In genomic region chr6:72899781-72900681, GRCm38 (mm10) we compare ENCODE assay signal across 8 mouse cellular contexts. TPM values are rescaled to one million over a fixed set of nuclear protein-coding genes. Genes with fewer than 3 reads are reported as not detected.
A peak's percentile ranks its signal among the peaks of the same experiment; 100 is the strongest.
DNase-seq lines count a peak whose midpoint lies in the region; ATAC-seq and TF ChIP-seq lines count a peak whose summit lies in the region.

TSS of gene Kcmf1 (minus strand) at chr6:72899979.

- WGBS in embryonic facial prominence, embryonic 14.5 days, result under 1% methylated on average over 35 of the region's 113 CpGs
- under 1% methylated on average over 60 of the region's 113 CpGs for WGBS in limb, embryonic 15.5 days
- WGBS in midbrain, postnatal 0 days, result under 1% methylated on average over 64 of the region's 113 CpGs

- peak; percentile 80 for ATAC-seq in embryonic facial prominence, embryonic 14.5 days (ENCODE audit: low read depth)
- ATAC-seq in limb, embryonic 15.5 days (ENCODE audit: insufficient number of reproducible peaks, low FRiP score, low TSS enrichment, low read depth), result peak; percentile 76
- peak; percentile 85 for ATAC-seq in midbrain, postnatal 0 days (ENCODE audit: low FRiP score)

- no peaks in the 10 kb centered on the region for H3K36me3 ChIP-seq in embryonic facial prominence, embryonic 14.5 days (ENCODE audit: control insufficient read depth, insufficient read depth, low read length)
- H3K36me3 ChIP-seq in limb, embryonic 15.5 days, result no peaks in the 10 kb centered on the region
- no peaks in the 10 kb centered on the region for H3K36me3 ChIP-seq in midbrain, postnatal 0 days (ENCODE audit: insufficient read depth, low read length)

- TF ChIP-seq CTCF in midbrain, postnatal 0 days (IDR thresholded peaks at IDR 0.05), result no peak

- H3K27ac ChIP-seq in embryonic facial prominence, embryonic 14.5 days (replicated peaks; ENCODE audit: low read depth, low read length), result peak within 1 kb of the TSS; percentile 99
- H3K27ac ChIP-seq in limb, embryonic 15.5 days, result peak within 1 kb of the TSS; percentile 99
- peak within 1 kb of the TSS; percentile 92 for H3K27ac ChIP-seq in midbrain, postnatal 0 days (ENCODE audit: low read depth, low read length)

- H3K4me2 ChIP-seq in embryonic facial prominence, embryonic 14.5 days (ENCODE audit: low read depth, low read length), result peak within 1 kb of the TSS; percentile 75
- peak within 1 kb of the TSS; percentile 69 for H3K4me2 ChIP-seq in limb, embryonic 15.5 days
- H3K4me2 ChIP-seq in midbrain, postnatal 0 days (ENCODE audit: low read depth, low read length, poor library complexity, severe bottlenecking), result peak within 1 kb of the TSS; percentile 71

- peak within 1 kb of the TSS; percentile 99 for H3K9ac ChIP-seq in embryonic facial prominence, embryonic 14.5 days (ENCODE audit: low read depth, low read length)
- peak within 1 kb of the TSS; percentile 99 for H3K9ac ChIP-seq in limb, embryonic 15.5 days
- peak within 1 kb of the TSS; percentile 99 for H3K9ac ChIP-seq in midbrain, postnatal 0 days (replicated peaks; ENCODE audit: low read length, poor library complexity, severe bottlenecking)

- peak; percentile 72 for DNase-seq in 3T3-L1 (ENCODE audit: low read depth, low spot score)
- DNase-seq in adrenal gland, postnatal 4 days (ENCODE audit: low spot score in 2 of 2), result peak; percentile 53 to 63
- DNase-seq in embryonic facial prominence, embryonic 14.5 days (ENCODE audit: low spot score), result peak; percentile 74
- peak; percentile 73 for DNase-seq in heart, adult 8-10 months (ENCODE audit: low spot score)
- peak; percentile 73 to 79 for DNase-seq in kidney, adult 8-10 months
- DNase-seq in midbrain, postnatal 0 days (ENCODE audit: low spot score), result peak; percentile 62
- peak; percentile 57 to 60 for DNase-seq in spleen, postnatal 14 days (ENCODE audit: low spot score in 2 of 2)

- no peaks in the 10 kb centered on the region for H3K9me3 ChIP-seq in embryonic facial prominence, embryonic 14.5 days (ENCODE audit: control insufficient read depth, low read length)
- no peaks in the 10 kb centered on the region for H3K9me3 ChIP-seq in limb, embryonic 15.5 days
- H3K9me3 ChIP-seq in midbrain, postnatal 0 days (ENCODE audit: low read length), result no peaks in the 10 kb centered on the region

- H3K4me1 ChIP-seq in embryonic facial prominence, embryonic 14.5 days (ENCODE audit: control insufficient read depth, insufficient read depth, low read length), result peaks cover 15% of the 10 kb centered on the region
- peaks cover 19% of the 10 kb centered on the region for H3K4me1 ChIP-seq in limb, embryonic 15.5 days
- no peaks in the 10 kb centered on the region for H3K4me1 ChIP-seq in midbrain, postnatal 0 days (ENCODE audit: insufficient read depth, low read length)

- no peaks in the 10 kb centered on the region for H3K27me3 ChIP-seq in embryonic facial prominence, embryonic 14.5 days (replicated peaks; ENCODE audit: control insufficient read depth, insufficient read depth, low read length)
- no peaks in the 10 kb centered on the region for H3K27me3 ChIP-seq in limb, embryonic 15.5 days
- H3K27me3 ChIP-seq in midbrain, postnatal 0 days (ENCODE audit: insufficient read depth, low read length), result no peaks in the 10 kb centered on the region

- H3K4me3 ChIP-seq in embryonic facial prominence, embryonic 14.5 days (ENCODE audit: low read depth, low read length), result peak within 1 kb of the TSS; percentile 99
- peak within 1 kb of the TSS; percentile 94 for H3K4me3 ChIP-seq in limb, embryonic 15.5 days
- peak within 1 kb of the TSS; percentile 90 for H3K4me3 ChIP-seq in midbrain, postnatal 0 days (ENCODE audit: low read depth, low read length)

RNA-seq across cellular contexts. Expression of gene Kcmf1, which starts in this region (rescaled TPM):
- total RNA-seq in adrenal gland, postnatal 4 days (2021), result 10 to 100 TPM; 72.4 to 78.6 TPM
- 45.4 and 47.0 TPM in 2 replicates for polyA plus RNA-seq in embryonic facial prominence, embryonic 14.5 days (2014; fragmentation: Nextera tagmentation; extraction: Ambion mirVana)
- 100 to 1,000 TPM in 1 of 4 experiments, 10 to 100 TPM in 3; 86.4 to 102 (median 90.7) TPM for total RNA-seq in heart, adult 8-10 months (2022)
- polyA plus RNA-seq in limb, embryonic 15.5 days (2015; fragmentation: Nextera tagmentation; extraction: Ambion mirVana), result 34.4 and 38.9 TPM in 2 replicates
- 70.9 and 74.2 TPM in 2 replicates for total RNA-seq in midbrain, postnatal 0 days (2014; rRNA removed)
- polyA plus RNA-seq in midbrain, postnatal 0 days (2015; fragmentation: Nextera tagmentation; extraction: Ambion mirVana), result 45.5 and 52.8 TPM in 2 replicates

Comparison
In these comparisons a context has a peak if more than half of its experiments do, and no peak if none do; other contexts are left out.
1. Peak in every context shown above with its lines: DNase-seq, ATAC-seq, H3K4me3 ChIP-seq and H3K27ac ChIP-seq.